Mouse (Mus musculus): Measurements from ENCODE around the gene Rbbp6.

DNA sequence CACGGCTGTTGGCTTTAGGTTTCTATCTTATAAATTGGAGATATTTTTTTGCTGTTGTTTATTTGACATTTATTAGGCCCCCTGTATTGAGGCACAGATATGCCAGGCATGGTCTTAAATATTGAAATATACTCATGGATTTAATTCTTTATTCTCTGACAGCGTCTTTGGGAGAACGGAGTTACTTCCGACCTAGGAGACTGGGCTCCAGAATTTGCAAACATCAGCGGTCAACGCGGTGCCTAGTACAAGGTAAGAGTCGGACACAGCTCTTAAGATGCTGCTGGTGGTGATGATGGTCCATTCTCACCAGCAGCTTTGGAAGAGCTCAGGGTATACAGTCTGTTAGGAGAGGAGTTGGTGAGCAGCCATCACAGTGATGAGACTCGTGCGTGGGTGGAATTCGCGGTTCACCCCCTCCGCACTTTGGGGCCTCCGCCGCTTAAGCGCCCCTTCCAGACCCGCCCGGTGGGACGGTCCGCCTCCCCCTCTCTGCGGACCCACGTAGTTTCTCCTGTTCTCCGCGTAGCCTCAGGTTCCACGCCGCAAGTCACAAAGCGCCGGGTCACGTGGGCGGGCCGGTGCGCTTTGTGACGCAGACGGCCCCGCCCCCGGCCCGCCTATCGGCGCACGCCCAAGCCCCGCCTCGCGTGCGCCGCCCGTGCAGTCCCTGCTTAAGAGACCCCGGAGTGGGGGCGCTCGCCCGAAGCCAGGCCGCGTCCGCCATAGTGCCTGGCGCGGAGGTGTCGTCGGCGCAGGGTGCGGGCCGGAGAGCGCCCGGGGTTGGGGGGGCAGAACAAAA, 3.9 kb downstream of the Rbbp6 start:
- peak; percentile 79; the same call in 1 of the 2 replicates for TF ChIP-seq POLR2A (IDR thresholded peaks at IDR 0.05; ENCODE audit: borderline replicate concordance, control insufficient read depth, low read depth, low read length)
- no peak for TF ChIP-seq CTCF (IDR thresholded peaks at IDR 0.05; ENCODE audit: control insufficient read depth, insufficient read depth, low read length)
